Mouse (Mus musculus) cerebellum, postnatal 10 days (tissue): ENCODE data around the gene Hopx.

ENCODE experiments used
- DNase-seq, 2 experiments: peaks; one replicate each; pipeline ENCODE4 v3.0.0; 2021; ENCODE audit warnings: mixed read lengths in 2 of 2

The Hopx gene

DNA sequence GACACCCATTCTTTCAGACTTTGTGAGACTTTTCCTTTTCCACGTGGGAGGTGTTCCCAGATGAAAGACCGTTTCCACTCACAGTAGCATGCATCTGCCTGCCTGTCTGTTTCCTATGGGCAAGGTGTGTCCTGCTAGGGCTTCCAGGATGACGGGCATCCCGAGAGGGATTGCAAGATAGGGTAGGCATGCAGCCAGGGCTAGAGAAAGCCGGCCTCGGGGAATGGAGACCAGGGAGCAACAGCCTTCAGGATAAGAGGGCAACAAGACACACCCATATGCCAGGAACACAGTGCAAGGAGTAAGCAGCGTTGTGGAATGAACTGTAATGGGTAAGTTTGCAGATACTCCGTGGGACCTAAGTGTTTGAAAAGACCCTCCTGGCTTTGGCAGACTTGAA lies 47.6 kb downstream of the Hopx start:
- DNase-seq = no peak

DNA sequence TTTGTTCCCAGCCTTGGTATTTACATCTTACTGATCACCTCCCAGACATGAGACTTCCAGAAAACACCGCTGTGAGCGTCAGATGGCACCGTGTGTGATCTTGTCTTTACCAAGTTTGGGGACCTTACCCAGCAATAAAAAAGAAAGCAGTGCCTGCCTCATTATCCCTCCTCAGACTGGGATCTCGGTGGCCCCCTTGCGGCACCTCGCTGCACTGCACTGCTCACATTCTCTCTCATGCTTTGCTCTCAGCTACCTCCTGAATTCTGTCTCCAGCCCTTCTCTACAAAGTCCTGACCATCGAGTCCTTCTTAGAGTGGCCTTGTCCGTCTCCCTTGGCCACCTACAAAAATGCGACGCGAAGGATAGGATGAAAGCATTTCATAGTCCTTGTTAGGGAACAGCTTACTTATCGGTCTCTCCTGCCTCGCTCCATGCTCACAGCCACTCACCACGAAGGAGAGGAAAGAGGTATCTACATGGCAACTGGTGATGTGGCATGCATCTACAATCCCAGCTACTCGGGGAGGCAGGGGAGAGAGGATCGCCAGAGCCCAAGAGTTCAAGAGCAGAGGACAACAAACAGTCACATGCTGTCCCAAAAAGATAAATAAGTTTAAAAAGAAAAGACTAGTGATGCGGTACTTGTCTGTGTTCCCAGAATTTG lies 53.4 kb downstream of the Hopx start:
- DNase-seq = peak; percentile 78 to 83

DNA sequence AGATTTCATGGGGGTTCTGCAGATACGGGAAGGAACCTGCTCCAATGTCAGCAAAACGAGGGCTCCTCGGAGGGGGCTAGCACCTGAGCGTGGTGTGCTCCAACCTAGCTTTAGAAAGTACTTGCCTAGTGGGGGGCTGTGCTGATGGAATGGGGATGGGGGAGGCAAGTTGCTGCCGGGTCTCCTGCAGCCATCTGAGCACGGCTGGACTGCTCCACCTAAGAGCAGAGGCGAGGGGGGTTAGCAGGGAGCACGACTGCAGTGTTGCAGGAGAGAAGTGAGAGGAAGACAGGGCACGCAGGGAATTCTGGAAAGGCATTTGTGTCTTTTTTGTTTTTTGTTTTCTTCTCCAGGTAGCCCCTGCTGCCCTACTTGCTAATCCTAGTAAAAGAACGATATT lies 54.6 kb downstream of the Hopx start:
- no peak for DNase-seq

DNA sequence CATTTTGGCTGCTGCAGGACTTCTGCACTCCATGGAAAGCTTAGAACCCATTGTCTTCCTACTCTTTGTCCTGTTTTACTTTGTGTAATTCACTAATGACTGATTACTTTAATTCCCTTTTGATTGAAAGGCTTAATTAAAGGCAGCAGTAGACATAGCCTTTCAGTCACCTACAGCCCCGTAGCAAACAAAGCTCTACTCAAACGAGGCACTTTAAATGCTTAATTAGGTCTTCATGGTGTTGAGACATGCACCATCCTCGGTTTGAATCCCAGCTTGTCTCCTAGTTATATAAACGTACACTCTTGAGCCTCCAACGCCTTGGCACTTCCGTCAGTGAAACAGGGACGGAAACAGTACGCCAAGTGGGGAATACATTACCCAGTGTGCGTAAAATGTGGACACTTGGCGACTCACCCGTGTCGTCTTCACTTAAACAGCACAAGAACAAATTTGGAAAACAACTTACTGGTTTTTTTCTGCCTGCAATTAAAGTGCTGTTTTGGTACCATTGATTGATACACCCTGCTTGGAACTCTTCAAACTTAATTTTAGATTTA lies 58.0 kb downstream of the Hopx start:
- DNase-seq = no peak

DNA sequence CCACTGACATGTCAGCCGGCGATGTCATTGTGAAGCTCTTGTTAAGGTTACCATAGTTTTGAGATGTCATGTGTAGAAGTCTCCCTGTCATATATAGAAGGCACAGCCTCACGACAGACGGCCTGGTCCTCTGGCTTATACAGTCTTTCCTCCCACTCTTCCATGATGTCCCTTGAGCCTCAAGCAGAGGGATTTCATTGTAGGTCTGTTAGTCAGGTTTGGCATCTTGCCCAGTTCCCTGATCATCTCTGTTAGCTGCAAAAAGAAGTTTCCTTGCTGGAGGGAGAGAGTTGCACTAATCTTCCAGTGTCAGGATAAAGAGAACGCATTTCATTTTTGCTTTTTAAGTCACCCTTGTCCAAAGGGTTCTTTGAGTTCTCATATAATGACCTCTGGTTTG lies 62.3 kb downstream of the Hopx start:
- peak in 1 of 2 experiments; percentile 14 for DNase-seq

DNA sequence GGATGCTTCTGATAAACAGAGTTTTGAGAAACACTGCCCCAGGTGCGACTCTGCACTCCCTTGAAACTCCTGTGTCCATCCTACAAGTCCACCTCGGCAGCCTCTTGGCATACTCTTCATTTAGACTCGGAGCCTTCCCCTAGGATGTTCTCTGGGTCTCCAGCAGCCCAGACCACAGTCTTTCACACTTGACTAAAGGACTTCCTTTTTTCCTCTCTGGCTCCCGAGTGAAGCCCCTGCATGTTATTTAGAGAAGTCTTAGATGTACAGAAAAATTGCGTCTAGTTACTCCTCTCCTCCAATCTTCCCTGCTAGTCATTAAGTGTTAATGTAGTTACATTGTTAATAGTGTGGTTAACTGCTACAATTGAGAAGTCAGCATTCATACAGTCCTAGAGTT lies 70.6 kb downstream of the Hopx start:
- no peak for DNase-seq

DNA sequence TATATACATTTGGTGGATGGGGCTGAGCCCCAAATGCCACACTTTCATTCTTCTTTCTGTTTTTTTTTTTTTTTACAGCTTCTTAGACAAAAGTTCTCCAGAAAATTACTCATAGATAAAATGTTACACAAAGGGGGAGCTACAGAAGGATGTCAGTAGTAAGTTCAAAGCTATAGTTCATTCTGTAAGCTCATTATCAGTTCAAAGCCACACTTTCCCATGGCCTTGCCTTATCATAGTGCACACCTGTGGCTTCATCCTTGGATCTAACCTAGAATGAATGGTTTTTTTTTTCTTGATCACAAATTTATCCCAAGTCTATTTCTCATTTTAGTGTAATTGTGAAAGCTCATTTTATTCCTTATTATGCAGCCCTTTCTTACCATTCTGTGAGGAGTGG lies 75.5 kb downstream of the Hopx start:
- no peak for DNase-seq

DNA sequence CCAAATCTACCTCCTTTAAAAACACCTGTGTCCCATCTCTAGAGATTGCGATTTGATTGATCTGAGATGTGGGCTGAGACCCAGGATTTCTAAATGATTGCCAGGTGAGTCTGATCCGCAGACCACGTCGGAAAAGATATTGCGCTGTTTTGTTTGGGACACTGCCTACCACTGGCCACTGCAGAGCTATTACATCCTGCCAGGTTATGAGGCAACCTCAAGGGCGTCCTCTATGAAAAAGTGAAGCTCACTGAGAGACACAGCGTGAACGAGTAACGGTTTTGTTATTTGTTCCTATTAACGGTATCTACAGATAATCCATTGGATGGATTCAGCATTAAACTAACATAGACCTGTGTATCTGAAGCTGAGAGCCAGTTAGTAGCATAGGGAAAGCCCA lies 76.5 kb downstream of the Hopx start:
- no peak for DNase-seq
